Mouse (Mus musculus): ENCODE results near the gene Mettl6.

DNA sequence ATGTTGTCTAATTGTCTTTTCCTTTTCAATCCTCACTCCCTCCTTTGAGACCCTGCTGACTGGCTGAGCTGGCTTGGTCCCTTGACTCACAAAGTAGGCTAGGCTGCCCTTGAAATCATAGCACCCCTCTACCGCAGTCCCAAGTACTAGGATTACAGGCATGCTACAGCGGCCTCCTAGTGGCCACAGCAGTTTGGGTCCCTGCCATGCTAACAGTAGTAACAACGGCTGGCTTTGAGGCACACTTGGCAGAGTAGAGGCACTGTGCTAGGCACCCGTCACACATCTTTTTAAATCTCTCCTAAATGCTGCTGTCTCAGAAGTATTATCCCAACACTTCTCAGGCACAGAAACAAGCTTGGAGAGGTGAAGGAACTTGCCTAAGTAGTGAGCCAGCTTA is 8.4 kb downstream of the Mettl6 start:
- TF ChIP-seq CTCF (conservative IDR thresholded peaks at IDR 0.05; ENCODE audit: low read length) (no peak), POU5F1 (IDR thresholded peaks at IDR 0.05; ENCODE audit: borderline replicate concordance, low read length) (no peak)

Data from E14TG2a.4 (cell line).